Mouse (Mus musculus) spleen, postnatal 10 days (tissue): ENCODE measurements at regions not wholly inside any gene's neighbourhood (a gene's known extent, or its start where the extent isn't known, plus 50 kb on each side); places are given as distances from the start of the nearest gene placed in this dataset.

ENCODE experiments used
- DNase-seq, 2 experiments: peaks; one replicate each; pipeline ENCODE4 v3.0.0; 2021 to 2022; ENCODE audit warnings: low spot score in 2 of 2

DNA sequence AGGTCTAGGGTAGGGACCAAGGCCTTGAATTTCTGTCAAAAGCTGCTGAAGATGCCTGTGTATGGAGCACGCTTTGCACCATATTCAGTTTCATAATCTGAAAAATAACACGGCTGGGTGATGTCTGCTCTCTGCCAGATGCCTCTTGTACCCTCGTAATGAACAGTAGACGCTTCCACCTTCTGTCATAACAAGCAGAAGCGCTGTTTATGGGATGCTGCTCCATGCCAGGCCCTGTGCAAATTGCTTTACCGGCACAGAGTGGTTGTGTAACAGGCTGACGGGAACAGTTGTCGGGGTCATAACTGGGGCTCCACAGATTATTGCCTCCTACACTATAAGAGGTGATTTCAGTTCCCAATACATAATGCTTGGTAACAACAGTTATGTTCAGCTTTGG is 211.5 kb upstream of the Tnp1 start:
- no peak for DNase-seq

GRCm38 (mm10) chr1:73221863-73222262 is 206.2 kb upstream of the Tnp1 start:
- DNase-seq = no peak

- no peak for DNase-seq
Observed at GRCm38 (mm10) chr1:73214305-73214946, 198.7 kb upstream of the Tnp1 start.

- no peak for DNase-seq
Observed at GRCm38 (mm10) chr1:73207421-73207820, 191.7 kb upstream of the Tnp1 start.

GRCm38 (mm10) chr1:73205788-73206187 is 190.1 kb upstream of the Tnp1 start:
- no peak for DNase-seq

DNA sequence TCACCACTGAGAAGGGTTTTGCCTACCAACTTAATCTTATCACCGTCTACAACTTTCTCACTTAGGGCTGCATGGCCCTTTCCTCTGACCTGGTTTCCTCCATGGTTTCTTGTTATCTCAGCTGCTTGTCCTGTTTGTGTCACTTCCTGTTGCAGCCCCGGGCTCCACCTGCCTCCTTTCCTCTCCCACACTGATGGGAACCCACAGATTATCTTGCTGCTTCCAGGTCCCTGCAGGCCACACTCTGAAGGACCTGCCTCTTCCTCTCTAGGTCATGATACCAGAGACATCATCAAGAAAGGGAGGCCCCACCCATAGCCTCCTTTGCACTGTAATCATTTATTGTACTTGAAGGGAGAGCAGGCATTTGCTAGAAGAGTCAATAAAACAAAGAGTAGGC is 184.4 kb upstream of the Tnp1 start:
- no peak for DNase-seq

- DNase-seq = no peak
Observed at GRCm38 (mm10) chr1:73190832-73191231, 175.1 kb upstream of the Tnp1 start.

GRCm38 (mm10) chr1:73188796-73189195 is 173.1 kb upstream of the Tnp1 start:
- no peak for DNase-seq

GRCm38 (mm10) chr1:73184477-73184876 is 168.8 kb upstream of the Tnp1 start:
- DNase-seq = no peak

GRCm38 (mm10) chr1:73178810-73179209 is 163.1 kb upstream of the Tnp1 start:
- DNase-seq = no peak

- DNase-seq = no peak
Observed at GRCm38 (mm10) chr1:73177076-73177475, 161.4 kb upstream of the Tnp1 start.

- no peak for DNase-seq
Observed at GRCm38 (mm10) chr1:73170668-73171008, 154.9 kb upstream of the Tnp1 start.

DNA sequence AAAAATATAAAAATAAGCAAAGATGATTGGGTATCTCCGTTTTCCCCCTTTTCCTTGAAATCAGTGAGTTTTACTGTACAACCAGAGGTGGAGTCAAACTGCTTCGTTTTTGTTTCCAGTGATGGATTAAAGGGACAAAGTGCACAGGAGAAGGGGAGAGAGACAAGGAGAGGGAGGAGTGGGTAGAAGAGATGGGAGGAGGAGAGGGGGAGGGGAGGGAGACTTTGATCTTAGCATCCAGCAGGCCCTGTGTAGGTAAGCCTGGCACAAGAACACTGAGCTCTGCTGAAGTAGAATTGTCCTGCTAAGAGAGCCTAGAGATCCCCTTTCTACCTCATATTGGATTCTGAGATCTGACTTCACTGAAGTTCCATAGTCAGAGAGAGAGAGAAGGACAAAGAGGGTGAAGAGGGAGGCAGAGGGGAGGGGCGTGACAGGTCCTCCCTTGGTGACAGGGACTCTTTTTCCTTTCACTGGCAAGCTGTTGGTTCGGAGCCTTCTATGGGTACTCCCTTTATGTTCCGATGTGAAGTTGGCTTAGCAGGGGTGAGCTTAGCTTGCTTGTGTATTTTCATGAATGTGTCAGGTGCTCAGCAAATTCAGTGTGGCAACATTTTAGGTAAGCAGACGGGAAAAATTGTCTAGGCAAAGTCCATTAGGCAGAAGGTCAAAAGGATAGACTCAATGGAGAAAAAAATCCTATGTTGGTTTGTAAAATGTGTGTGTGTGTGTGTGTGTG is 154.4 kb upstream of the Tnp1 start:
- no peak for DNase-seq

- no peak for DNase-seq
Observed at GRCm38 (mm10) chr1:73169077-73169869, 153.6 kb upstream of the Tnp1 start.

- DNase-seq = no peak
Observed at GRCm38 (mm10) chr1:73160199-73160598, 144.5 kb upstream of the Tnp1 start.

DNA sequence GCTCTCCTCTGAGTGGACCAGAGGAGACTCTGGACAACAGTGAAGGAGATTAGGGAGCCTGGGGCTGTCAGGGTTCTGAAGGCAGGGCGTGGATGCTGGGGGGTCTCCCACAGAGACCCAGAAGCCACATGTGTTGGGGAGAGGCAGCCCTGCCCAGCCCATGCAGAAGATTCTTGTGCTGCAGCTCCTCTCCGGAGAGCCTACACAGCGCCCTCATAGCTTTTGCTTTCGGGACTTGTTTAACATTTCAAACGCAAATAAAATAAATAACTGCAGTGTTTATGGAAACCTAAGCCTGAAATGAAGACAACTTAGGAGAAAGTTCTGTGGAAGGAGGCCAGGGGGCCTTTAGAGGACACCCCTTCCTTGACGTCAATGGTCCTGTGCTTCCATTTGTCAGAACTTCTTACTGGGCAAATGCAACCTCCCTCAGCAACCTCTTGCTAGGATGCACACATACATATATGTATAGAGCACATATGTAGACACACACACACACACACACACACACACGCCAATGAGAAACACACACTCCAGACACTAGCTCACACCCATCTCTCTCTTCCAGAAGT is 143.8 kb upstream of the Tnp1 start:
- no peak for DNase-seq

DNA sequence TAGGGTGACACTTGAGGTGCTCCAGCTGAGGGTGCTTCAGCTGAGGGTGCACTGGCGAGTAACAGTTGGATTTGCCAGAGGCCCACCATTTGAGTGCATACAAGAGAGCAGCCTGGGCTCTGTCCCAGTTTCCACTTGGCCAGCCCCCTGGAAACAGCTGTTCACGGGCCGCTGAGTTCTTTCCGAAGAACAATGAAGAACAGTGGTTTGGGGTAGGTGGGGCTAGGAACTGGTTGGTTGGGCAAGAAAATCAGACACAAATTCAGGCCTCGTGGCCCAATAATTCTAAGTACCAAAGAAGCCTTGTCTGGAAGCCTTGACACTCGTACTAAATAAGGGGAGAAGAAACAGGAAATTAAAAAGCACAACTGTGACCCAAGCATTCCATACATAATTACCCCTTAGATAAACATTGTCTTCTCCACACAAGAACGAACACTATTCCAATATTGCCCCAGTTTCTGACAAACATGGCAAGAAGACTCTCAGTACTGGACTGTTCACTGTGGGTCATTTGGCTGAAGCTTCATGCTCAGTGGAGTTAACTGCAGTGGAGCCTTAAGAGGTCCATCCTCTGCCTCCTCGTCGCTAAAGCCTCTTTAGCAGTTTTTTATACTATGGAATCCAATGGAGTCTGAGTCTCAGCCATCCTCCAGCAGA is 137.9 kb upstream of the Tnp1 start:
- DNase-seq = no peak

DNA sequence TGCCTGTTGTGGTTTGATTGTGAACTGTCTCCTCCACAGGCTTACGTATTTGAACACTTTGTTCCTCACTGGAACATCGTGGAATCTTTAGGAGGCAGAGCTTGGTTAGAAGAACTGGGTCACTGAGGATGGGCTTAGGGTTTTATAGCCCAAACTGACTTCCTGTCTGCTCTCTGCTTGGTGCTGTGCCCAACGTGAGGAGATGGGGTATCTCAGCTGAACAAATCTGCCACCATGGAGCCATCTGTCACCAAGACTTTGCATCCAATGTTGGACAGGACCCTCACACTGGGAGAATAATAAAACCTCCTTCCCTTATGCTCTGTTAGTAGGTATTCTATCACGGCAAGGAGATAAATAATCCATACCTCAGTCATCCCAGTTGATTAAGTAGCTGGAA is 134.2 kb upstream of the Tnp1 start:
- DNase-seq = no peak

- DNase-seq = no peak
Observed at GRCm38 (mm10) chr1:73142845-73143244, 127.1 kb upstream of the Tnp1 start.

DNA sequence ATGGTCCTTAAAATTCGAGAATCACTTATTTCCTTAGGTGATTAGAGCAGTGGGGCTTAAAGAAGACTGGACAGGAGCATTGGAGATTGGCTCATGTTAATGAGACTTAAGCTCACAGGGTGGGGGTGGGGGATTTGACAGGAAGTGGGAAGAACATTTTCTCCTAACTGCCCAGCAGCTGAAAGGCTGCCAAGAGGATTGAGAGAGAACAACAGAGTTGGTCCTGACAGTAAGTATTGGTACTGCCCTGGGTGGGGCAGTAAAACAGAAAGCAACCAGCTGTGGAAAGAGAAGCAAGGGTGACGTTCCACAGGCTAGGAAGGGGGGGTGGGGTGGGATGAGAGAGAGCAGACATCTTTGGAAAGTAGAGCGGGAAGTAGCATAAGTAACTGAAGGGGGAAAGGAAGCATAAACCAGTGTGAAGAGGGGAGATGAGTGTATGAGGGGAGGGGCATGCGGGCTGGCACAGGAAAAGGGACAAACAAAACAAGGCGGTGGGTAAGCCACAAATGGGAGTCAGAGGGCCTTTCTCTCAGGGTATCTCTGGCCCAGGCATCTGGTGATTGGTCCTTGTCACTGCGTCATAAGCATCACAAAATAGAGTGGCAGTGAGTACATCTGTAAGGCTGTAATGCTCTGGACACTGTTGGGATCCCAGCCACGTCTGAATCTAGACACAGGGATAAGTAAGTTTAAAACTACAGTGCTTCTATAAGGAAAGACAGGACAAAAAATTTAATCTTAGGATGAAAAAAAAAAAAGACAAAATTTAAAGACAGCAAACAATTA is 125.0 kb upstream of the Tnp1 start:
- DNase-seq = no peak

DNA sequence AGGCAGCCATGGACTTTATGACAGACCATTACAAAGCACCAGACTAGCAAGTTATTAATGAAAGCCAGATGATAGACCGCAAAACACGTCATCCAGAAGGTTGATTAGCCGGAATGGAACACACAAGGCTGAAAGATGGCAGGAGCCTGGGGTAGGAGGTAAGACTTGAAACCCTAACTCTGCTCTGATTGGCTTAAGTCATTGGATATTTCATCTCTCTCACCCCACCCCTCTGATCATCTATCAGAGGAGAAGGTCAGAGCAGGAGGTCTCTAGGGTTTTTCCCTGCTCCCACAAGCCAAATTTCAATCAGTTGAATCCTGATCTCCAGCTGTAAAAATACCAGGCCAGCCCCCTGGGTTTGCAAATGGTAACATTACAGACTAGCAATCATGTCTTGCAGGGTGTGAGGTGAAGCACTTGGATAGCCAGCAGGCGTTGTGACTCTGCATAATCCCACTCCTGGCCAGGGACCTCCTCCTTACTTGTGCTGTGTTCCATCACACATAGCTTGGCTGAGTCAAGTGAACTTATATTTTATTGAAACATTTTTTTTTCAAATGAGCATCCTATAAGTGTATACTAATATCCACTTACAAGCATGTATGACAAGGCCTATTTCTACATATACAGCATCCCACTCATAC is 114.6 kb upstream of the Tnp1 start:
- no peak for DNase-seq
